Mouse (Mus musculus): ENCODE measurements around the gene Kif3b. TPM values are rescaled to one million over a fixed set of nuclear protein-coding genes. Genes with fewer than 3 reads are reported as not detected.
A peak's percentile ranks its signal among the peaks of the same experiment; 100 is the strongest.

Gene Kif3b
- 26.0 and 27.1 TPM in 2 replicates for polyA plus RNA-seq (2012; rRNA removed)

GRCm38 (mm10) chr2:153290938-153291928 is at the start of gene Kif3b:
TSS of gene Kif3b (plus strand) at chr2:153291413.
- under 1% methylated on average over 63 of the region's 63 CpGs for WGBS
- DNase-seq = peak; percentile 85 to 86
- Histone ChIP-seq H3K27ac (ENCODE audit: insufficient read depth, low read length) (peak within 1 kb of the TSS; percentile 16), H3K4me3 (replicated peaks; ENCODE audit: insufficient read depth, low read depth, low read length) (peak within 1 kb of the TSS; percentile 74), H3K27me3 (ENCODE audit: control insufficient read depth, insufficient read depth, low read length) (no peaks in the 10 kb centered on the region), H3K4me1 (ENCODE audit: control insufficient read depth, insufficient read depth, low read length) (peaks cover 4% of the 10 kb centered on the region)
- no peak for TF ChIP-seq CTCF (IDR thresholded peaks at IDR 0.05; ENCODE audit: borderline replicate concordance, insufficient read depth, low read depth, low read length)
- TF ChIP-seq POLR2A (IDR thresholded peaks at IDR 0.05; ENCODE audit: borderline replicate concordance, insufficient read depth, low read length) = peak; percentile 45; the same call in 1 of the 2 replicates

GRCm38 (mm10) chr2:153242156-153242555 is 49.1 kb upstream of the Kif3b start:
- no peak for DNase-seq
- TF ChIP-seq CTCF (IDR thresholded peaks at IDR 0.05; ENCODE audit: borderline replicate concordance, insufficient read depth, low read depth, low read length) (no peak), POLR2A (IDR thresholded peaks at IDR 0.05; ENCODE audit: borderline replicate concordance, insufficient read depth, low read length) (no peak)
- H3K4me1 ChIP-seq (ENCODE audit: control insufficient read depth, insufficient read depth, low read length) = no peaks in the 10 kb centered on the region; the same call in 1 of the 2 replicates
- 62% methylated on average over 6 of the region's 6 CpGs for WGBS
- peak overlapping the region; percentile 95 for H3K4me3 ChIP-seq (replicated peaks; ENCODE audit: insufficient read depth, low read depth, low read length)
- H3K27ac ChIP-seq (ENCODE audit: insufficient read depth, low read length) = no peak overlapping the region
- H3K27me3 ChIP-seq (ENCODE audit: control insufficient read depth, insufficient read depth, low read length) = no peaks in the 10 kb centered on the region; the same call in 1 of the 2 replicates

- no peak for DNase-seq
- H3K27me3 ChIP-seq (ENCODE audit: control insufficient read depth, insufficient read depth, low read length) = no peaks in the 10 kb centered on the region
- H3K4me1 ChIP-seq (ENCODE audit: control insufficient read depth, insufficient read depth, low read length) = no peaks in the 10 kb centered on the region
- no peak for TF ChIP-seq POLR2A (IDR thresholded peaks at IDR 0.05; ENCODE audit: borderline replicate concordance, insufficient read depth, low read length)
- no peak overlapping the region for H3K27ac ChIP-seq (ENCODE audit: insufficient read depth, low read length)
- H3K4me3 ChIP-seq (replicated peaks; ENCODE audit: insufficient read depth, low read depth, low read length) = no peak overlapping the region
- WGBS = 89% methylated on average over 5 of the region's 5 CpGs
These were observed 41.5 kb upstream of the Kif3b start for GRCm38 (mm10) chr2:153249751-153250150.

- TF ChIP-seq POLR2A (IDR thresholded peaks at IDR 0.05; ENCODE audit: borderline replicate concordance, insufficient read depth, low read length) (no peak), CTCF (IDR thresholded peaks at IDR 0.05; ENCODE audit: borderline replicate concordance, insufficient read depth, low read depth, low read length) (no peak)
- Histone ChIP-seq H3K27ac (ENCODE audit: insufficient read depth, low read length) (no peak overlapping the region), H3K4me3 (replicated peaks; ENCODE audit: insufficient read depth, low read depth, low read length) (no peak overlapping the region), H3K4me1 (ENCODE audit: control insufficient read depth, insufficient read depth, low read length) (no peaks in the 10 kb centered on the region), H3K27me3 (ENCODE audit: control insufficient read depth, insufficient read depth, low read length) (no peaks in the 10 kb centered on the region)
- DNase-seq = no peak
- WGBS = 93% methylated on average over 2 of the region's 2 CpGs
These were observed 34.6 kb upstream of the Kif3b start for GRCm38 (mm10) chr2:153256604-153257003.

DNA sequence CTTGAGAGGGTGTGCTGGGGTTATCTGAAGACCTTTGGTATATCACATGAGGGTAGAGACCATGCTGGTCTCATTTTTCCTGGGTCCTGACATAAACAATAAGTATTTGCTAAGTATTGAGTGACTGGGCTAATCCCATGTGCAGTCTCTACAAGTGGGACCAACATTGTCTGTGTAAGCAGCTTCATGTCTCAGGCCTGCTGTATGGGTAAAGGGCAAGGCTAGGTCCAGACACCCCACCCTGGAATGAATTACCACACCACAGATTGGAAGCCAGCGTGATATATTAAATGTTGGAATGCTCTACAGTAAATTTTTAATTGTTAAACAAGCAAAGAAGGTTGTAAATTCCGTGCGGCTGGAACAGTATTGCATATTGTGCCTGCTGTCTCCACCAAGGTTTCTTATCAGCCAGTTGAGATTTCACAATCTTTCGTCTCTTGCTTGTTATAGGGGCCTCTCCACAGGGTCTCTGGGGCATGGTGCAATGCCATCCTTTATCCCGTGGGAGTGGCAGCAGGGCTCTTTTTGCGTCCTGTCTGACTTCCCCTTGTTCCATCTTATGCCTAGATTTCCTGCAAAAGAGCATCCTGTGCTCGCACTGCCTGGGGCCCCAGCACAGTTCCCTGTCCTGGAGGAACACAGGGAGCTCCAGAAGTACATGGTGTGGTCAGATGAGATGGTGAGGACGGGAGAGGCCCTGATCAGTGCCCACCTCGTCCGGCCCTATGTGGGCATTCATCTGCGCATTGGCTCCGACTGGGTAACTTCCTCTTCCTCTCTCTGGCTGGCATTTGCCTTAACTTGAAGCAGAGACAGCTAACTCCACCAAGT is 32.0 kb upstream of the Kif3b start:
- WGBS = 85% methylated on average over 12 of the region's 12 CpGs
- Histone ChIP-seq H3K4me3 (replicated peaks; ENCODE audit: insufficient read depth, low read depth, low read length) (no peak overlapping the region), H3K27ac (ENCODE audit: insufficient read depth, low read length) (no peak overlapping the region), H3K27me3 (ENCODE audit: control insufficient read depth, insufficient read depth, low read length) (no peaks in the 10 kb centered on the region), H3K4me1 (ENCODE audit: control insufficient read depth, insufficient read depth, low read length) (no peaks in the 10 kb centered on the region)
- TF ChIP-seq POLR2A (IDR thresholded peaks at IDR 0.05; ENCODE audit: borderline replicate concordance, insufficient read depth, low read length) = no peak
- TF ChIP-seq CTCF (IDR thresholded peaks at IDR 0.05; ENCODE audit: borderline replicate concordance, insufficient read depth, low read depth, low read length) = no peak
- no peak for DNase-seq

DNA sequence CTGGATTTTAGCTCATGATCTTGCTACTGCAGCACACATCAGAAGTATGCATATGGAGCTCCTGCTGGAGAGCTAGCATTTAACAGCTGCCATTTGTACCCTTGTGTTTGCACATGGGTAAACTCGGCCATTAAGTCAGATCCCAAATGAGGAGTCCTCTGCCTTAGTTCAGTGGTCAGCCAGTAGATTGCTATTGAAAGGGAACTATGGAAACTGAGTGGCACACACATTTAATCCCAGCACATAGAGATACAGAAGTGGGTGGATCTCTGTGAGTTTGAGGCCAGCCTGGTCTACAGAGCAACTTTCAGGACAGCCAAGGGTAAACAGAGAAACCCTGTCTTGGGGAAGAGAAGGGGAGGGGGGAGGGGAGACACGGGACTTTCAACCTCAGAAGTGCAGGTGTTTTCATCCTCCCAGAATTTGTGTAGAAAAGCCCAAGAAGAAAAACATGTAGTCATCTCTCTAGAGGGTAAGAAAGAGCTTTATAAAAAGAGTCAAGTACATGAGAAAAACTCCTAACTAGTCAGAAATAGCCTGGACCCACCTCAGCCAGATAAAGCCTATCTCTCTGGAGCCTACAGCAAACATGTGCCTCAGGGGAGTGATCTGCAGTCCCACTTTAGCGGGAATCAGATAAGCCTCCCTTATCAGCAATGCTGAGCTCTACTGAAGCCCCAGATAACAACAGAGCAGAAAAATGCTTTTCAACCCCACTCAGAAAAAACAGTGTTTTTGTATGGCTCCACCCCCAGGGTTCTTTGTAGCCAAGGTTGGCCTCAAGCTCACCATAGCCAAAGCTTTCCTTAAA is 31.1 kb upstream of the Kif3b start:
- Histone ChIP-seq H3K27ac (ENCODE audit: insufficient read depth, low read length) (no peak overlapping the region), H3K27me3 (ENCODE audit: control insufficient read depth, insufficient read depth, low read length) (no peaks in the 10 kb centered on the region), H3K4me3 (replicated peaks; ENCODE audit: insufficient read depth, low read depth, low read length) (no peak overlapping the region), H3K4me1 (ENCODE audit: control insufficient read depth, insufficient read depth, low read length) (no peaks in the 10 kb centered on the region)
- WGBS = 76% methylated on average over 3 of the region's 3 CpGs
- DNase-seq = no peak
- TF ChIP-seq CTCF (IDR thresholded peaks at IDR 0.05; ENCODE audit: borderline replicate concordance, insufficient read depth, low read depth, low read length) (no peak), POLR2A (IDR thresholded peaks at IDR 0.05; ENCODE audit: borderline replicate concordance, insufficient read depth, low read length) (no peak)

DNA sequence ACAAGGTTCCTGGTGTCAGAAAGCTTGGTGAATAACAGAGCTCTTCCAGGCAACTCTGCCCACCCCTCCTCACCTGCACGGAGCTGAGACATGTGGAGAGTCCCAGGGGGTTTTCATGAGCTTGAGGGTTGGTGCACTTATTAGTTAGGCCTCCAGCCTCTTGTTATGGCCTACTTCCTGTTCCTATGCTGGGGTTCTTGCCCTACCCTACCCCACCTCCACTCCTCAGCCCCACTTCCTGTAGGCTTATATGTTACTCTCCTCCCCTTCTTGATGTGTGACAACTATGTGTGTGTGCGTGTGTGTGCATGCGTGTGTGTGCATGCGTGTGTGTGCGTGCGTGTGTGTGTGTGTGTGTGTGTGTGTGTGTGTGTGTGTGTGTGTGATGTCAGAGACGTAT is 28.2 kb upstream of the Kif3b start:
- DNase-seq = no peak
- WGBS = 84% methylated on average over 7 of the region's 7 CpGs
- no peak for TF ChIP-seq CTCF (IDR thresholded peaks at IDR 0.05; ENCODE audit: borderline replicate concordance, insufficient read depth, low read depth, low read length)
- no peak for TF ChIP-seq POLR2A (IDR thresholded peaks at IDR 0.05; ENCODE audit: borderline replicate concordance, insufficient read depth, low read length)

More for the DNA sequence above, 28.2 kb upstream of the Kif3b start:
- Histone ChIP-seq H3K27ac (ENCODE audit: insufficient read depth, low read length) (no peak overlapping the region), H3K4me3 (replicated peaks; ENCODE audit: insufficient read depth, low read depth, low read length) (no peak overlapping the region), H3K27me3 (ENCODE audit: control insufficient read depth, insufficient read depth, low read length) (no peaks in the 10 kb centered on the region), H3K4me1 (ENCODE audit: control insufficient read depth, insufficient read depth, low read length) (no peaks in the 10 kb centered on the region)

Data from cerebellum, adult 2 months (tissue).